ENCODE assay signal across 9 mouse cellular contexts in the genomic region with DNA sequence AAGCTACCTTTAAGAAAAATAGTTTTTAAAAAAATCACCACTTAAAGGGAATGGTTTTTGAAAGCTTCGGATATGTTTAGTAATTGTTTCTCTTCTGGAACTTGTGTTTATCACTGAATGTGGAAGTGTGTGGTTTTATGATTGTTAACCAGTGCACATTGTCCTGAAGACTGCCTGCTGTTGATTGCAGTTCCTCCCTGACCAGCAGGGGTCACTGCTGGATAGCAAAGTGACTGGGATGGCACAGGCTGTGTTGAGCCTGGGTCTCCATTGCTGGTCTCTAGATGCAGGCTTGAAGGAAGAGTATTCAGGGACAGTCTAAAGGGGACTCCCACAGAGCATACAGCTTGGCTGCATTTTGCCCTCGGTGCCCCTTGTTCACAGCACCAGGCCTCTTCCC. TPM values are rescaled to one million over a fixed set of nuclear protein-coding genes. Genes with fewer than 3 reads are reported as not detected.
DNase-seq lines count a peak whose midpoint lies in the region; ATAC-seq lines count a peak whose summit lies in the region.
"Had no signal": no experiment of that assay in that cellular context is flagged by ENCODE, and none has a peak within 500 bp of the region (broad histone marks: within the 10 kb centered on the region; RNA-seq: fewer than 3 reads in every experiment).

No protein-coding gene starts in this region.

- H3K27me3 ChIP-seq in hindbrain, embryonic 14.5 days (ENCODE audit: control insufficient read depth, insufficient read depth, low read length) = no peaks in the 10 kb centered on the region
- H3K27me3 ChIP-seq: heart, embryonic 13.5 days had no signal

- H3K4me2 ChIP-seq in hindbrain, embryonic 14.5 days (replicated peaks) = no peak overlapping the region
- H3K4me2 ChIP-seq: heart, embryonic 13.5 days had no signal

- H3K27ac ChIP-seq in hindbrain, embryonic 14.5 days = no peak overlapping the region
- H3K27ac ChIP-seq: heart, embryonic 13.5 days had no signal

- H3K36me3 ChIP-seq in hindbrain, embryonic 14.5 days (replicated peaks; ENCODE audit: control insufficient read depth, insufficient read depth) = peaks cover 22% of the 10 kb centered on the region

- DNase-seq in MN1 (ENCODE audit: low spot score) = peak; percentile 91
- DNase-seq in cerebellum, adult 8-10 months = peak; percentile 80
- DNase-seq in frontal cortex, postnatal 14 days (ENCODE audit: low spot score in 2 of 2) = peak; percentile 57 to 81
- DNase-seq in hindbrain, embryonic 14.5 days (ENCODE audit: low spot score) = peak; percentile 88
- peak; percentile 80 to 90 for DNase-seq in layer of hippocampus, postnatal 14 days (ENCODE audit: low spot score in 2 of 2)
- DNase-seq in lung, postnatal 36 days = peak; percentile 93
- peak; percentile 87 for DNase-seq in retina, embryonic 14.5 days (ENCODE audit: low spot score)
- peak; percentile 89 for DNase-seq in thymus, postnatal 4 days

- H3K4me3 ChIP-seq in hindbrain, embryonic 14.5 days (replicated peaks; ENCODE audit: low read length) = no peak overlapping the region
- H3K4me3 ChIP-seq: heart, embryonic 13.5 days had no signal

- no peak overlapping the region for H3K9ac ChIP-seq in hindbrain, embryonic 14.5 days
- H3K9ac ChIP-seq: heart, embryonic 13.5 days had no signal

- peaks cover 16% of the 10 kb centered on the region for H3K4me1 ChIP-seq in hindbrain, embryonic 14.5 days (replicated peaks; ENCODE audit: control insufficient read depth, insufficient read depth, low read length)

- no peaks in the 10 kb centered on the region for H3K9me3 ChIP-seq in hindbrain, embryonic 14.5 days (ENCODE audit: control insufficient read depth, low read length)
- H3K9me3 ChIP-seq: heart, embryonic 13.5 days had no signal

- WGBS in hindbrain, embryonic 14.5 days = 39% methylated on average over 2 of the region's 2 CpGs

- peak; percentile 70 for ATAC-seq in hindbrain, embryonic 14.5 days (ENCODE audit: low FRiP score)

RNA-seq across cellular contexts. Expression of gene Ube2g2, which starts 5.4 kb away (rescaled TPM):
- polyA plus RNA-seq in hindbrain, embryonic 14.5 days (2014; fragmentation: Nextera tagmentation; extraction: Ambion mirVana) = 54.1 and 54.7 TPM in 2 replicates
- 10 to 100 TPM; 63.9 to 69.0 TPM for total RNA-seq in layer of hippocampus, postnatal 14 days (2021)

RNA-seq across cellular contexts. Expression of gene Gm49325, which starts 21.5 kb away (rescaled TPM):
- 3.8 and 5.1 TPM in 2 replicates for polyA plus RNA-seq in hindbrain, embryonic 14.5 days (2014; fragmentation: Nextera tagmentation; extraction: Ambion mirVana)
- total RNA-seq in layer of hippocampus, postnatal 14 days (2021) = 10 to 100 TPM; 12.6 to 19.9 TPM
- polyA plus RNA-seq: heart, embryonic 13.5 days had no signal

RNA-seq across cellular contexts. Expression of gene Sumo3, which starts 21.6 kb away (rescaled TPM):
- 235 and 260 TPM in 2 replicates for polyA plus RNA-seq in hindbrain, embryonic 14.5 days (2014; fragmentation: Nextera tagmentation; extraction: Ambion mirVana)
- 100 to 1,000 TPM; 116 to 134 TPM for total RNA-seq in layer of hippocampus, postnatal 14 days (2021)

RNA-seq across cellular contexts. Expression of gene Pttg1ip, which starts 46.0 kb away (rescaled TPM):
- polyA plus RNA-seq in hindbrain, embryonic 14.5 days (2014; fragmentation: Nextera tagmentation; extraction: Ambion mirVana) = 79.9 and 80.2 TPM in 2 replicates
- 10 to 100 TPM; 77.4 to 79.9 TPM for total RNA-seq in layer of hippocampus, postnatal 14 days (2021)

RNA-seq across cellular contexts. Expression of gene Tspear, which starts 58.9 kb away (rescaled TPM):
- polyA plus RNA-seq in hindbrain, embryonic 14.5 days (2014; fragmentation: Nextera tagmentation; extraction: Ambion mirVana) = 0.94 and 1.2 TPM in 2 replicates
- total RNA-seq in layer of hippocampus, postnatal 14 days (2021) = under 1 TPM in 1 of 2 experiments, not detected in 1; 0.14 TPM
